Mouse (Mus musculus): ENCODE data around the gene Cfap157.

DNA sequence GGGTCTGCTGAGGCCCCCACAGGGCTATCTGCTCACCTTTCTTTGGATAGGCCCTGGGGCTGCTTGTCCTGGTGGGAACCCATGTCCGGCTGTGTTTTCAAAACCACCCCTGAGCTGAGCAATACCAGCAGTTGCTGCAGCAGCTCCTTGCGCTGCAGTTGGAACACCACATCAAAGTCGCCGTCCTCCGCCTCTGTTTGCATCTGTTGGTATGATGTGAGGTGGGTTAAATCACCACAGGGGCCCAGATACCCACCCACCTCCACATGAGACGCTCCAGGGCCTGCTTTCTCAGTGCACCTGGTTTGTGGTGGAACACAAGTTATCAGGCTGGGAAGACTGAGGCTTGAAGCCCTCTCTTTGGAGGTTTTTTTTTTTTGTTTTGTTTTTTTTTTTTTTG is 6.1 kb downstream of the Cfap157 start:
- TF ChIP-seq CTCF (IDR thresholded peaks at IDR 0.05; ENCODE audit: low read depth, low read length) (no peak), POLR2A (IDR thresholded peaks at IDR 0.05; ENCODE audit: borderline replicate concordance, low read depth, low read length) (no peak)

All from bone marrow macrophage, adult 2 months (primary cell).